Mouse (Mus musculus) liver, embryonic 14.5 days (tissue): Measurements from ENCODE around the gene Ttll11.

Experiments
- CTCF ChIP-seq: IDR thresholded peaks from 2 replicates; pipeline ENCODE4 v1.5.1; 2016; ENCODE audit warnings: antibody characterized with exemption, low read depth, control low read depth
- EP300 ChIP-seq: IDR thresholded peaks from 2 replicates; pipeline ENCODE4 v1.6.1; 2016; ENCODE audit warnings: antibody characterized with exemption, low read depth

GRCm38 (mm10) chr2:35718003-35718500 is 261.7 kb downstream of the Ttll11 start:
- TF ChIP-seq EP300 (no peak), CTCF (no peak)
